Mouse (Mus musculus): Measurements from ENCODE around the gene Dzip1l.

The Dzip1l gene

GRCm38 (mm10) chr9:99710297-99710696, 81.0 kb downstream of the Dzip1l start:
- no peak for DNase-seq (ENCODE audit: inconsistent age in 2 of 2, low spot score in 1 of 2)

GRCm38 (mm10) chr9:99717134-99717533, 87.8 kb downstream of the Dzip1l start, which contains the start of gene Cldn18:
TSS of gene Cldn18 (minus strand) at chr9:99717267.
- no peak for DNase-seq (ENCODE audit: inconsistent age in 2 of 2, low spot score in 1 of 2)
